Mouse (Mus musculus) lung, adult 2 months (tissue): ENCODE measurements around the gene Ncoa6. TPM values are rescaled to one million over a fixed set of nuclear protein-coding genes. Genes with fewer than 3 reads are reported as not detected.

Experiments used
- DNase-seq: peaks from one replicate; pipeline ENCODE4 v3.0.0; 2022
- H3K4me1 ChIP-seq: fragments of 200-500 bp; 2 replicates; pipeline ENCODE4 v1.6.1; 2011; ENCODE audit warnings: low read length; ENCODE audit not compliant: control insufficient read depth, insufficient read depth
- H3K4me3 ChIP-seq: fragments of 200-500 bp; replicated peaks from 2 replicates; pipeline ENCODE3; 2011; ENCODE audit warnings: low read depth, mild to moderate bottlenecking, control low read depth, low read length; ENCODE audit errors: extremely low read depth
- CTCF ChIP-seq: fragments of 200-500 bp; IDR thresholded peaks from 2 replicates; pipeline ENCODE4 v1.5.1; 2011; ENCODE audit warnings: mild to moderate bottlenecking, low read length, control low read depth; ENCODE audit not compliant: insufficient read depth
- POLR2A ChIP-seq: fragments of 200-500 bp; IDR thresholded peaks from 2 replicates; pipeline ENCODE4 v1.6.1; 2011; ENCODE audit warnings: low read depth, mild to moderate bottlenecking, control low read depth, low read length, borderline replicate concordance; ENCODE audit errors: extremely low read depth
- WGBS: fragments of 180-500 bp; shearing (Covaris S2); methylation state at CpG from one replicate; pipeline ENCODE4 v1.1.7; 2018; 5-methylcytosine and 5-hydroxymethylcytosine counted together
- polyA plus RNA-seq: library from polyadenylated mRNA; depleted of rRNA; stranded (reverse); fragments of >200 nt; gene quantifications from 2 replicates; pipeline ENCODE4 v1.2.3, GENCODE M21; 2012

Gene Ncoa6
- polyA plus RNA-seq, 1 experiment = 23.2 TPM

GRCm38 (mm10) chr2:155442916-155443315 lies 30.8 kb downstream of the Ncoa6 start:
- WGBS = 73% methylated on average over 4 of the region's 4 CpGs
- H3K4me1 ChIP-seq = peaks cover 4% of the 10 kb centered on the region; the same call in 1 of the 2 replicates
- H3K4me3 ChIP-seq = no peak overlapping the region
- no peak for TF ChIP-seq POLR2A
- TF ChIP-seq CTCF = no peak
- no peak for DNase-seq

- DNase-seq = no peak
- H3K4me3 ChIP-seq = no peak overlapping the region
- H3K4me1 ChIP-seq = no peaks in the 10 kb centered on the region
- TF ChIP-seq CTCF = no peak
- TF ChIP-seq POLR2A = no peak
Observed at GRCm38 (mm10) chr2:155436445-155436844, 37.2 kb downstream of the Ncoa6 start.

GRCm38 (mm10) chr2:155420911-155421310 lies 52.8 kb downstream of the Ncoa6 start:
- WGBS = 87% methylated on average over 2 of the region's 2 CpGs
- TF ChIP-seq POLR2A = no peak
- TF ChIP-seq CTCF = no peak

GRCm38 (mm10) chr2:155404635-155405034 lies 69.1 kb downstream of the Ncoa6 start:
- 68% methylated on average over 1 of the region's 1 CpGs for WGBS
- Histone ChIP-seq H3K4me3 (no peak overlapping the region), H3K4me1 (no peaks in the 10 kb centered on the region)
- no peak for TF ChIP-seq POLR2A
- TF ChIP-seq CTCF = no peak
- DNase-seq = no peak

More at GRCm38 (mm10) chr2:155420911-155421310, 52.8 kb downstream of the Ncoa6 start:
- Histone ChIP-seq H3K4me3 (no peak overlapping the region), H3K4me1 (no peaks in the 10 kb centered on the region)
- DNase-seq = no peak

GRCm38 (mm10) chr2:155401926-155402325 lies 71.8 kb downstream of the Ncoa6 start:
- no peak overlapping the region for H3K4me3 ChIP-seq
- TF ChIP-seq POLR2A (no peak), CTCF (no peak)
- no peaks in the 10 kb centered on the region for H3K4me1 ChIP-seq
- no peak for DNase-seq
- WGBS = 90% methylated on average over 4 of the region's 4 CpGs

- TF ChIP-seq POLR2A (no peak), CTCF (no peak)
- H3K4me3 ChIP-seq = no peak overlapping the region
- H3K4me1 ChIP-seq = no peaks in the 10 kb centered on the region
- no peak for DNase-seq
Observed at GRCm38 (mm10) chr2:155400276-155400675, 73.4 kb downstream of the Ncoa6 start.

- TF ChIP-seq CTCF (no peak), POLR2A (no peak)
- WGBS = 91% methylated on average over 5 of the region's 5 CpGs
- no peak for DNase-seq
- Histone ChIP-seq H3K4me1 (no peaks in the 10 kb centered on the region), H3K4me3 (no peak overlapping the region)
Observed at GRCm38 (mm10) chr2:155394586-155394985, 79.1 kb downstream of the Ncoa6 start.

- 72% methylated on average over 2 of the region's 2 CpGs for WGBS
Observed at GRCm38 (mm10) chr2:155388573-155388972, 85.1 kb downstream of the Ncoa6 start.

GRCm38 (mm10) chr2:155387052-155387451 lies 86.6 kb downstream of the Ncoa6 start:
- Histone ChIP-seq H3K4me1 (peaks cover 6% of the 10 kb centered on the region), H3K4me3 (no peak overlapping the region)
- DNase-seq = no peak
- TF ChIP-seq POLR2A (no peak), CTCF (no peak)
- 82% methylated on average over 4 of the region's 4 CpGs for WGBS

More at GRCm38 (mm10) chr2:155388573-155388972, 85.1 kb downstream of the Ncoa6 start:
- Histone ChIP-seq H3K4me1 (no peaks in the 10 kb centered on the region; the same call in 1 of the 2 replicates), H3K4me3 (no peak overlapping the region)
- TF ChIP-seq CTCF = no peak
- TF ChIP-seq POLR2A = no peak
- no peak for DNase-seq

- DNase-seq = no peak
- Histone ChIP-seq H3K4me3 (no peak overlapping the region), H3K4me1 (peaks cover 6% of the 10 kb centered on the region)
- no peak for TF ChIP-seq POLR2A
- TF ChIP-seq CTCF = no peak
- 43% methylated on average over 27 of the region's 27 CpGs for WGBS
Observed at GRCm38 (mm10) chr2:155386534-155386899, 87.2 kb downstream of the Ncoa6 start.
